Mouse (Mus musculus) C2C12 (cell line): ENCODE measurements around the gene Runx1.

ENCODE experiments used
- CEBPB ChIP-seq: IDR thresholded peaks from one replicate; pipeline ENCODE4 v1.6.1; 2011; ENCODE audit warnings: low read depth, mild to moderate bottlenecking, control low read depth, moderate library complexity
- CTCF ChIP-seq: IDR thresholded peaks from one replicate; pipeline ENCODE4 v1.5.1; 2011; ENCODE audit not compliant: control insufficient read depth, insufficient read depth, insufficient read length
- FOSL1 ChIP-seq: IDR thresholded peaks from one replicate; pipeline ENCODE4 v1.8.0; 2011; ENCODE audit warnings: mild to moderate bottlenecking, low read length; ENCODE audit not compliant: poor library complexity, insufficient read depth, severe bottlenecking
- MAX ChIP-seq: IDR thresholded peaks from one replicate; pipeline ENCODE4 v1.6.1; 2011; ENCODE audit warnings: mild to moderate bottlenecking, control low read depth
- MYOD1 ChIP-seq: IDR thresholded peaks from one replicate; pipeline ENCODE4 v1.6.1; 2011; ENCODE audit warnings: low read depth; ENCODE audit not compliant: control insufficient read depth, insufficient read length
- MYOG ChIP-seq: IDR thresholded peaks from one replicate; pipeline ENCODE4 v1.6.1; 2011; ENCODE audit not compliant: control insufficient read depth, insufficient read length; ENCODE audit errors: extremely low read depth
- USF1 ChIP-seq: IDR thresholded peaks from one replicate; pipeline ENCODE4 v1.6.1; 2011; ENCODE audit warnings: low read depth, mild to moderate bottlenecking, control low read depth, moderate library complexity

DNA sequence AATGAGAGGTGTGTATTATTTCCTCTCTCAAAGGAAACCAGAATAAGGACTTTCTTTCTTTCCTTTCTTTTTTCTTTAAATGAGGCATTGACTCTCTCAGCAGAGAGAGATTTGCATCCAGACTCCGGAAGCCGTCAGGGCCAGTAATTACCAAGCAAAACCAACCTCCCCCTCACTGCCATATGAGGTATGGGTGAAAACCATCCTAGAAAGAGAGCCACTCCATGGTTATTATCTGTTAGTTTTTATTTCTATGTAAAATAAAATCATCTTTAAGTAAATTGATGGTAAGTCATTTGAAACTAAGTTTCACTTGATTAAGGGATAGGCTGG is 10.8 kb downstream of the Runx1 start:
- TF ChIP-seq CTCF (no peak), MYOD1 (no peak), CEBPB (no peak), MAX (no peak), USF1 (no peak), FOSL1 (no peak), MYOG (no peak)
